Mouse (Mus musculus): Measurements from ENCODE around the gene Gnb1. TPM values are rescaled to one million over a fixed set of nuclear protein-coding genes. Genes with fewer than 3 reads are reported as not detected.
"Not testable (repeated sequence)": the region's sequence is repeated elsewhere in the genome, so short reads cannot be mapped to it uniquely, and the experiment has no call there.

Gene Gnb1
- polyA plus RNA-seq, 1 experiment from 2014 or later: 501 TPM

DNA sequence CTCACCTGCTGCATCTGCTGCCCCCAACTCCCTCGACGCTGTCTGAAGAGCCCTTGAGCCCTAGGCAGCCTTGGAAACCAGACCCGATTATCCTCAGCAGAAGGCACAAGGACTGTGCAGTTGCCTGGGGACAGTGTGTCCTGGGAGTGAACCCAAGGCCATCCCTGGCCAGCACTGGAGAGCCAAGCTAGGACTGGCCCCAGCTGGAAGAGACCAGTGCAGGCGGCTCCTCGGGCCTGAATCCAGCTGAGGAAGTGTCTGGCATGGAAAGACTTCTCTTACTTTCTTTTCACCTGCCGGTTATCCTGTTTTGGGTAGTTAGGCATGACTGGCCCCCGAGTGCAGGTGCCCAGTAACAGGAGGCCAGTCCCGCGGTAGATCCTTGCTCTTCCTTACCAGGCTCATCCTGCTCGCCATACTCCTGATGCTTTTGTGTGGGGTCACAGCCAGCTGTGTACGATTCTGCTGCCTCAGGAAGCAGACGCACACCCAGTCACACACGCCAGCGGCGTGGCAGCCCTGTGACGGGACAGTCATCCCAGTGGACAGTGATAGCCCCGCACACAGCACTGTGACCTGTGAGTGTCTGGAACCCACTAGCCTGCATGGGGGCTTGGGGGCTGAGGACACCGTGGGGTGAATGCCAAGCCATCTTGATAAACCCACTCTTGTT lies 21.4 kb upstream of the Gnb1 start:
- H3K4me2 ChIP-seq: peak overlapping the region; percentile 59; the same call in 1 of the 2 replicates

DNA sequence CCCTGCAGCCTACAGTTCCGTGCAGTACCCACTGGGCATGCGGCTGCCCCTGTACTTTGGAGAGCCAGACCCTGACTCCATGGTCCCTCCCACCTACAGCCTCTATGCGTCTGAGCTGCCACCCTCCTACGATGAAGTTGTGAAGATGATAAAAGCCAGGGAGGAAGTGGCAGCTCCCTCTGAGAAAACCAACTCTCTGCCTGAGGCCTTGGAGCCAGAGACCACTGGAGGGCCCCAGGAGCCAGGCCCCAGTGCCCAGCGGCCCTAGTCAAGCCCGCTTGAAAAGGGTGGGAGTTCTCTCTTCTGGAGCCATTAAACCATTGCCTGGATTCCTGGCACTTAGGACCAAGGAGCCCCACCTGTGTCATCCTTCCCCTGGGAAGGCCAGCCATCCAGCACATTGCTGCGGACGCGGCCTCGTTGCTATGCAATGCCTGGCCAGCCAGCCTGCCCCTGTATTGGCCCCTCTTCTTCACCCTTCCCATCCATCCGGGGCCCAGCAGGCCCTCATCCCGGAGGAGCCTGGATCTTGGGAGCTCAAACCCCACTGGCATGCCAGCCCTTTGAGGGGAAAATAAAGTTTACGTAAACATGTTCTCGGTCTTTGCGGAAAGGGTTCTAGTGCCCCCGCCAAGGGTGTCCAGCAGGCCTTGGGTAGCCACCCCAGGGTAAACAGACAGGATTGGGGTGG lies 20.8 kb upstream of the Gnb1 start:
- no peak for ATAC-seq (ENCODE audit: insufficient number of reproducible peaks, insufficient read depth, low FRiP score, low TSS enrichment, low read depth)
- Histone ChIP-seq H3K27me3 (peaks cover 37% of the 10 kb centered on the region), H3K9ac (no peak overlapping the region), H3K4me1 (peaks cover 10% of the 10 kb centered on the region; the same call in 1 of the 2 replicates), H3K4me2 (no peak overlapping the region), H3K9me3 (no peaks in the 10 kb centered on the region), H3K36me3 (no peaks in the 10 kb centered on the region), H3K27ac (no peak overlapping the region), H3K4me3 (no peak overlapping the region)
- WGBS: 86% methylated on average over 16 of the region's 16 CpGs

More for the DNA sequence above, 21.4 kb upstream of the Gnb1 start:
- no peaks in the 10 kb centered on the region for H3K36me3 ChIP-seq
- 79% methylated on average over 18 of the region's 18 CpGs for WGBS
- no peaks in the 10 kb centered on the region for H3K9me3 ChIP-seq
- ATAC-seq (ENCODE audit: insufficient number of reproducible peaks, insufficient read depth, low FRiP score, low TSS enrichment, low read depth): no peak
- peaks cover 10% of the 10 kb centered on the region; the same call in 1 of the 2 replicates for H3K4me1 ChIP-seq
- no peak overlapping the region for H3K9ac ChIP-seq
- H3K27ac ChIP-seq: no peak overlapping the region
- peaks cover 37% of the 10 kb centered on the region for H3K27me3 ChIP-seq
- H3K4me3 ChIP-seq: no peak overlapping the region

DNA sequence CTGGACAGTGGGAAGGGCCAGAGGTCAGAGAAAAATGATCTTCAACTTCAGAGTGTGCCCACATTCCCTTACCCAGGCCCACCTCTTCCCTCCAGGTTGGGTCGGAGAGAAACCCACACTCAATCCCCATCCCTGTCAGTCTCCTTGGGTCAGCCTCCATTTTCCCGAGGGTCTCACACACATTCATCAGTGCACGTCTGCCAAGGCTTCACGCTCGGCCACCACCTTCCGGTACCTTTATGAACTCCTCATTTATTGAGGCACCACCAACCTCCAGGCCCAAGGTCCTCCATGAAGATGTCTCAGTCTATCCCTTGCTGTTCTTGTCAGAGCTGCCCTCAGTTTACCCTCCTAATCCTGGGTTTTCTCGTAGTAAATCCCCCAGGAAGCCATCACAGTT lies 20.2 kb upstream of the Gnb1 start:
- peaks cover 37% of the 10 kb centered on the region for H3K27me3 ChIP-seq
- 85% methylated on average over 7 of the region's 7 CpGs for WGBS
- no peak overlapping the region for H3K4me3 ChIP-seq
- no peak overlapping the region for H3K27ac ChIP-seq
- H3K4me2 ChIP-seq: no peak overlapping the region
- ATAC-seq (ENCODE audit: insufficient number of reproducible peaks, insufficient read depth, low FRiP score, low TSS enrichment, low read depth): no peak
- H3K4me1 ChIP-seq: peaks cover 10% of the 10 kb centered on the region; the same call in 1 of the 2 replicates
- no peaks in the 10 kb centered on the region for H3K9me3 ChIP-seq
- no peaks in the 10 kb centered on the region for H3K36me3 ChIP-seq
- no peak overlapping the region for H3K9ac ChIP-seq

DNA sequence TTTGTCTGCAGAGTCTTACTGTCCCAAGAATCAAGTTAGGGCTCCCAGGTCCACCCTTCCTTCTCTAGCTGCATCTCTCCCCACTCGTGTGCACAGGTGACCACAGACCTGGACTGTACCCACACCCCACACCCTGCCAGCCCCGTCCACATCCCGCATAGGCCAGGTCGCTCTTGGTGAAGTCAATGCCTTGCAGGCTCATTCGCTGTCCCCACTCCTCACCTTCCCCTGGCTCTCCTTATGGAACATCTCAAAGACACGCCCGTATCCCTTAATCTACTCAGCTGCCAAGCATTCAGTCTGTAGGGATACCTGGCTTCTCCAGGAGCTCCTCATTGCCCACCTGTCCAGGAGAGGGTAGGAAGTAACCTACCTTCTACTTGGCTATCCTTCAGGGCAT lies 19.8 kb upstream of the Gnb1 start:
- no peak overlapping the region for H3K27ac ChIP-seq
- 88% methylated on average over 7 of the region's 7 CpGs for WGBS
- peaks cover 37% of the 10 kb centered on the region for H3K27me3 ChIP-seq
- H3K4me1 ChIP-seq: peaks cover 10% of the 10 kb centered on the region; the same call in 1 of the 2 replicates
- no peak overlapping the region for H3K4me2 ChIP-seq
- no peak overlapping the region for H3K9ac ChIP-seq
- H3K36me3 ChIP-seq: no peaks in the 10 kb centered on the region
- H3K9me3 ChIP-seq: no peaks in the 10 kb centered on the region
- no peak overlapping the region for H3K4me3 ChIP-seq
- ATAC-seq (ENCODE audit: insufficient number of reproducible peaks, insufficient read depth, low FRiP score, low TSS enrichment, low read depth): no peak

DNA sequence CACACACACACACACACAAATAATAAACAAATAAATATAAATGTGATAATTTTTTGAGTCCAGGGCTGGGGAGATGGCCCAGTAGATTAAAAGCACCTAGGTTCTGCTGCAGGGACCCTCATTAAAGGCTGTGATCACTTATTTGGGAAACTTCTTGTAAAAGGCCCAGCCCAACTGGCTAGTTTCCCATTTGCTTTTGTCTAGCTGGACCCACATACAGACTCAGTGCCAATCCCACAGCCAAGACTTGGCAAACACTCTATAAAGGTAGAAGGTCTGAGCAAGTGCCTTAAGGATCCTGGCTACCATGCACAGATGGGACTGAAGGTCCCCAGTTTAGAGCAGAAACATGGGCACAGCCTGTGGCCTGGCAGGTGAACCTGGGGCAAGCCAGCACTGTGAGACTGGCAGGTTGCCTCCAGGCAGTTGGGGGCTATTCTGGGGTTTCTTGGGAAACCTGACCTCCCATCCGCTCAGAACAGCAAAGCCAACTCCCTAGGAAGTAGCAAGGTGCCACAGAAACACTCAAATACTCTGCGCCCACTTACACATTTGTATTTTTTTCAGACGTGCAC lies 18.4 kb upstream of the Gnb1 start:
- no peak overlapping the region for H3K9ac ChIP-seq
- peaks cover 31% of the 10 kb centered on the region for H3K27me3 ChIP-seq
- WGBS: 59% methylated on average over 3 of the region's 3 CpGs
- H3K4me1 ChIP-seq: peaks cover 10% of the 10 kb centered on the region; the same call in 1 of the 2 replicates
- no peak for ATAC-seq (ENCODE audit: insufficient number of reproducible peaks, insufficient read depth, low FRiP score, low TSS enrichment, low read depth)
- H3K4me3 ChIP-seq: no peak overlapping the region
- no peak overlapping the region for H3K4me2 ChIP-seq
- H3K9me3 ChIP-seq: no peaks in the 10 kb centered on the region
- H3K36me3 ChIP-seq: no peaks in the 10 kb centered on the region
- H3K27ac ChIP-seq: no peak overlapping the region

DNA sequence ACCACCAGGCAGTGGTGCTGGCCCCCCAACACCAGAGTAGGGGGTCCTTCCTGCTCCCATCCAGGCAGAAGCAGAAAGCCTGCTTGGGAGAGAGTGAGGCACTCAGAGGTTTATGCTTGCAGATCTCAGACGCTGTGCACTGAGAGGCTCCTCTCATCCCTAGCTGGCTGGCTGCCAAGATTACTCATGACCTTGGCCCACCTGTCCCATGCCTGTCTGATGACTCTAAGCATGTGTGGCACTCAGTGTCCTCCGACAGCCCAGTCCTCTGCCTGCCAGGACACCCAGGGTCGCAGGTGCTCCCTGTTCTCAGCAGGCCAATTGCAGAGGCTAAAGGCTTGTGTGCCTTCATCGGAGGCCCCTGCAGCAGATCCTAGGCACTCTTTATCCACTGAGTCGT lies 17.8 kb upstream of the Gnb1 start:
- H3K27me3 ChIP-seq: peaks cover 26% of the 10 kb centered on the region
- no peak overlapping the region for H3K4me3 ChIP-seq
- H3K27ac ChIP-seq: no peak overlapping the region
- H3K36me3 ChIP-seq: no peaks in the 10 kb centered on the region
- ATAC-seq (ENCODE audit: insufficient number of reproducible peaks, insufficient read depth, low FRiP score, low TSS enrichment, low read depth): no peak
- no peak overlapping the region for H3K4me2 ChIP-seq
- H3K9me3 ChIP-seq: no peaks in the 10 kb centered on the region
- peaks cover 10% of the 10 kb centered on the region; the same call in 1 of the 2 replicates for H3K4me1 ChIP-seq
- 61% methylated on average over 5 of the region's 5 CpGs for WGBS
- H3K9ac ChIP-seq: no peak overlapping the region

DNA sequence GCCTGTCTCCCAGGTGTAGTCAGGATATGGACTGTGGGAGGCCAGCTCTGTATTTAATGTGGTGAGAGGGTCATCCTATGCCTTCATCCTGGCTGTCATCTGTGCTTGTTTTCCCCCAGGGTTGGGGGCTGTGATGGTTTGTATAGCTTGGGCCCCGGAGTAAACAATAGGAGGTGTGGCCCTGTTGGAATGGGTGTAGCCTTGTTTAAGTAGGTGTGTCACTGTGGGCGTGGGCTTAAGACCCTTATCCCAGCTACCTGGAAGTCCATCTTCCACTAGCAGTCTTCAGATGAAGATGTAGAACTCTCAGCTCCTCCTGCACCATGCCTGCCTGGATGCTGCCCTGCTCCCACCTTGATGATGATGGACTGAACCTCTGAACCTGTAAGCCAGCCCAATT lies 17.4 kb upstream of the Gnb1 start:
- H3K27ac ChIP-seq; H3K4me1 ChIP-seq; H3K9me3 ChIP-seq; H3K36me3 ChIP-seq; H3K4me3 ChIP-seq; H3K4me2 ChIP-seq; ATAC-seq (ENCODE audit: insufficient number of reproducible peaks, insufficient read depth, low FRiP score, low TSS enrichment, low read depth); H3K9ac ChIP-seq: not testable (repeated sequence)
- WGBS: 61% methylated on average over 2 of the region's 2 CpGs
- H3K27me3 ChIP-seq: peaks cover 22% of the 10 kb centered on the region

DNA sequence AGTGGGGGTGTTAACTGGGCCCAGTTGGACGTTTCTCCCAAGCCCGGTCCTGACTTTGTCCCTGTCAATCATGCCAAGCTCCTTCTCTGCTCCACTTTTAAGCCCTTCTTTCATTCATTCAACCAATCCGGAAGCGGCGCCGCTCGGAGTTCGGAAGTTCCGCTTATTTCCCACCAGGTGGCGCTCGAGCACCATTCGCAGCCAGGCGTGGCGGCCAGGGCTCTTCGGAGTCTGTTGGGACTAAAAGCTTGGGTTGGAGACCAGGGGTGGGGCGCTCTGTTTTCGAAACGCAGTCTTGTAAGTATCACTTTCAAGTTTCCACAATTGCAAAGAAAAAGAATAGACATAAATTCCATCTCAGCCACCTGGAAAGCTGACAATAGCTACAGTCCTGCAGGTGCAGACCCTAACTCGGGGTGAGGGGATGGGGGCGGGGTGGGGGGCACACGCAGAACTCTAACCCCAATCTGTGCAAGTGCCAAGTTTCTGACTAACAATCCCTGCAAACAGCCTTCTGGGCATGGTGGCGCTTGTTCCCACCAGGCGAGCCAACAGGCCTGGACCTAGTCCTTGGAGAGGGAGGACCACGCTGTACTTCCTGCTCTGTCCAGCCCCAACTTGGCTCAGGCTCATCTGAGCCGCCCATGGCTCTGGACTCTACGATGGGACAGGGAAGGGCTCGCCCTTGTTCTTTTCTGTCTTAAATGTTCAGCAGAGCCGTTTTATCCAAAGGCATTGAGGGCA lies 9.6 kb upstream of the Gnb1 start:
- ATAC-seq (ENCODE audit: insufficient number of reproducible peaks, insufficient read depth, low FRiP score, low TSS enrichment, low read depth): no peak
- H3K36me3 ChIP-seq: no peaks in the 10 kb centered on the region
- no peak overlapping the region for H3K9ac ChIP-seq
- peak overlapping the region; percentile 45 for H3K4me2 ChIP-seq
- H3K27me3 ChIP-seq: no peaks in the 10 kb centered on the region; the same call in 1 of the 2 replicates
- H3K9me3 ChIP-seq: no peaks in the 10 kb centered on the region
- H3K27ac ChIP-seq: no peak overlapping the region
- H3K4me1 ChIP-seq: peaks cover 6% of the 10 kb centered on the region; the same call in 1 of the 2 replicates
- WGBS: 25% methylated on average over 28 of the region's 28 CpGs
- peak overlapping the region; percentile 14; the same call in 1 of the 2 replicates for H3K4me3 ChIP-seq

DNA sequence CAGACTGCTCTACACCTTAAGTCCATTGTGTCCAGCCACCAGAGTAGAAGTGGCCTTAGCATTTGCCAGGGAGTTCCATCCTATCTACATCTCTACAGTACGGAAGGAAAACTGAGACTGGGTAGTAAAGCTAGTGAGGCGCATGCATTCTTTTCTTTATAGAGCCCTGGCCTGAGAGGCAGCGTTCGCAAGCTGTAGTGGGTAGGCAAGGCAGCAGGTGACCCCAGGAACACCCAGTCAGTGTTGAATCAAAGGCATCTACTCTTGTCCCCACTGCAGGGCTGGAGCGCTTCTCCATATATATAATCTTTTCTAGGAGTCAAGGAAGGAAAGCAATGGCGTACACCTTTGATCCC lies 9.1 kb upstream of the Gnb1 start:
- Histone ChIP-seq H3K4me2 (no peak overlapping the region), H3K9ac (no peak overlapping the region), H3K9me3 (no peaks in the 10 kb centered on the region), H3K27ac (no peak overlapping the region), H3K27me3 (no peaks in the 10 kb centered on the region; the same call in 1 of the 2 replicates), H3K36me3 (no peaks in the 10 kb centered on the region), H3K4me1 (peaks cover 6% of the 10 kb centered on the region; the same call in 1 of the 2 replicates), H3K4me3 (no peak overlapping the region)
- WGBS: 86% methylated on average over 6 of the region's 6 CpGs
- no peak for ATAC-seq (ENCODE audit: insufficient number of reproducible peaks, insufficient read depth, low FRiP score, low TSS enrichment, low read depth)

DNA sequence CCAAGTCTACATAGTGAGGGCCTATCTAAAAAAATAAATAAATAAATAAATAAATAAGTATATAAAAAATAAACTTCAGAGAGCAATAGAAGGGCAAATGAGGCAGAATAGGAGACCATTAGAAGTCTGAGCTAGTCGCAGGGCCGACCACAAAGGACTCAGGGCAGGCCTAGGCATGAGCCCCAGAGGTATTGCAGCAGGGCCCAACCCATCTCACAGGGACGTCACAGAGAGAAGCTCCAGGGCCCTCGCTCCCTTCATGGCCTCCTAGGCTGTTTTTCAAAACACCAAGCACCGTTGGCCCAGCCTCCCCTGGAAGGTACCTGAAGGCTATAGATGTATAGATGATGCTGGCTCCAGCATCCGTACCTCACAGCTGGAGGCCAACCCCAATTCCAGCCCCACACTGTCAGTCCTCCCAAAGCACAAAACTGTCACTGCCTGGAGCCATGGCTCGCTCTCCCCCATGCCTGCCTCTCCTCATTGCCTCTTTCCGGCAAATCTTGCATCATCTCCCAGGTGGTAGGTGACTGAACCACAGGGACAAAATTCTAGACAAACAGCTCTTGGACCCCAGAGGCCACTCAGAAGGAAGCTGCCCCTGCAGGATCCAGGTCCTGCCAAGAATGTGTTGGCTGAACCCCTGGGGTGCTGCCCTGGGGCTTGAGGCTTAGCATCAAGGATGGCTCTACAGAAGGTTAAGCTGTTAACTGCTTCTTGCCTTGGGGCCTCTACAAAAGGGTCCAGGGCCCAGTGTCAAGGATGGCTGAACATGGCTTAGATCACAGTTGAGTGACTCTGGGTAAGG lies 8.2 kb upstream of the Gnb1 start:
- H3K27ac ChIP-seq: no peak overlapping the region
- no peak overlapping the region for H3K4me2 ChIP-seq
- H3K9me3 ChIP-seq: no peaks in the 10 kb centered on the region
- 50% methylated on average over 8 of the region's 8 CpGs for WGBS
- ATAC-seq (ENCODE audit: insufficient number of reproducible peaks, insufficient read depth, low FRiP score, low TSS enrichment, low read depth): no peak
- H3K4me3 ChIP-seq: no peak overlapping the region
- peaks cover 10% of the 10 kb centered on the region for H3K4me1 ChIP-seq
- H3K9ac ChIP-seq: no peak overlapping the region
- no peaks in the 10 kb centered on the region for H3K36me3 ChIP-seq
- no peaks in the 10 kb centered on the region for H3K27me3 ChIP-seq

DNA sequence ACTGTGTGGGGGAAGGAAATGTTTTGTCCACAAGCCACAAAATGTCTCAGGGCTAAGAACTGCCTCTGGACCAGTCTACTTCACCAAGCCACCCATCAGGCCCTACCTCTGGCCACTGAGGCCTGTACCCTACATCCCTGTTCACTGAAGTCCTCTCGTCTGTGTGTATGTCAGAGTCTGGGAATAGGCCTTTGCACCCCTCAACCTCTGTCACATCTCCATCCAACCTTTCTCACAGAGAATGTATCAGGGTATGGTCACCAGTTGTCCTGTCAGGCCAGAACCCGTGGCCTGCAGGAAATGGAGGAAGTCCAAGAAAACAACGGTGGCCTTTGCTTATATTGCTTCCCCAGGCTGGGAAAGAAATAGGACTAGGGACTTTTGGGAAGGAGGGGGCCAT lies 5.6 kb upstream of the Gnb1 start:
- WGBS: 68% methylated on average over 3 of the region's 3 CpGs
- H3K27ac ChIP-seq: no peak overlapping the region
- no peaks in the 10 kb centered on the region for H3K36me3 ChIP-seq
- no peak overlapping the region for H3K9ac ChIP-seq
- H3K9me3 ChIP-seq: no peaks in the 10 kb centered on the region
- H3K4me1 ChIP-seq: peaks cover 27% of the 10 kb centered on the region
- ATAC-seq (ENCODE audit: insufficient number of reproducible peaks, insufficient read depth, low FRiP score, low TSS enrichment, low read depth): no peak
- H3K4me2 ChIP-seq: no peak overlapping the region
- H3K27me3 ChIP-seq: no peaks in the 10 kb centered on the region
- no peak overlapping the region for H3K4me3 ChIP-seq

All from embryonic facial prominence, embryonic 13.5 days (tissue).